Mouse (Mus musculus): ENCODE results near the gene Vnn3.

DNA sequence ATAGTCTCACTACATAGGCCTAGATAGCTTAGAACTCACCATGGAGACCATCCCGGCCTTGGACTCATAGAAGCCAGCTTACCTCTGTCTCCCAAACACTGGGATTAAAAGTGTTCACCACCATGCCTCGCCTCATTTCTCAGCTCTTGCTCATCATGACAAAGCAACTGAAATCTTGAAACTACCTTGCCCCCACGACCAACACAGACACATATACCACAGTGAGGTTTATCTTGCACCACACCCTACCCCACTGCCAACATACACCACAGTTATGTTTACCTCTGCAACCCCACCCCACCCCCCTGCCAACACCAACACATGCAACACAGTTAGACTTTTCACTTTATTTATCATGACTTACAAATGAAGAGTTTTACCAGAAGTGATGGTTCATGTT, 34.8 kb downstream of the Vnn3 start:
- no peak for TF ChIP-seq POLR2A (IDR thresholded peaks at IDR 0.05; ENCODE audit: extremely low read depth, insufficient read depth, low read length)
- TF ChIP-seq CTCF (IDR thresholded peaks at IDR 0.05; ENCODE audit: low read depth, low read length), result no peak

Measured in liver, adult 2 months (tissue).